Mouse (Mus musculus): ENCODE data around the gene Gnpnat1.

DNA sequence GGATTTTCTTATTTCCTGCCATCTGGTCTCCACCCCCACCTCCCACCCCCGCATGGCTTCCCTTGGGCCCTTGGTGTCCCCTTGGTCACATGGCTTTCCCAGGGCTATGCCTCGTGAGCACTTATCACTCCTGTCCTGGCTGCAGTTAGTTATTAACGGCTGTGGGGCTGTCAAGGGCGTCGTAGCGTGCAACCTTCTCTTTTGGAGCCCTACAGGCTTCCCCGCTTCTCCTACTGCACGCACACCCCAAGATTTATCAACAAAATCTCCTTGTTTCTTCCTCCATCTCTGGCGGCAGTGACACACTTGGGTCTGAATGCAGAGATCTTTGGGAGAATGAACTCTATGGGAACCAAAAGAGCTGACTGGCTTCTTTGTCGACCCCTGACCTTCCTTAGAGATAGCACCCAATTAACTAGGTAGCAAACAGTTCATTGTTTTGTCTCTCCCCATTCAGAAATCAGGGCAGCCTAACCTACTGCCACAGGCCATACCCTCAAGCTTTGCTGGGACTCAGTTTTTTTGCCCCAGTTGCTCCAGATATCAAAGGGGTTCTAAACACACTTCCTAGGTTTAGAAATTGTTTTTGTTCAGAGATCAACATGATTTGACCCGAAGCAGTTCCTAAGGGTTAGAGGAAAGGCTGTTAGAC lies 48.3 kb upstream of the Gnpnat1 start:
- TF ChIP-seq CTCF (IDR thresholded peaks at IDR 0.05; ENCODE audit: low read depth, low read length) (no peak), POLR2A (IDR thresholded peaks at IDR 0.05; ENCODE audit: insufficient read depth, low read length) (no peak), EP300 (IDR thresholded peaks at IDR 0.05; ENCODE audit: insufficient read depth, low read depth, low read length) (no peak)

Measured in ES-Bruce4 (cell line).